Mouse (Mus musculus) lung, embryonic 15.5 days (tissue): Measurements from ENCODE around the gene Grtp1. TPM values are rescaled to one million over a fixed set of nuclear protein-coding genes. Genes with fewer than 3 reads are reported as not detected.

Source experiments
- ATAC-seq: fragments of 200-750 bp; cut with Nextera tagmentation; 2 replicates; pipeline ENCODE4 v1.8.0; 2017; ENCODE audit warnings: moderate number of reproducible peaks, borderline replicate concordance; ENCODE audit not compliant: low FRiP score, low TSS enrichment; ENCODE audit errors: extremely low read depth
- H3K27ac ChIP-seq: fragments of 300-500 bp; sonication (generic); 2 replicates; pipeline ENCODE4 v1.5.1; 2015; ENCODE audit warnings: moderate library complexity, mild to moderate bottlenecking, inconsistent platforms
- H3K27me3 ChIP-seq: fragments of 300-500 bp; sonication (generic); 2 replicates; pipeline ENCODE4 v1.6.1; 2015; ENCODE audit warnings: inconsistent platforms
- H3K36me3 ChIP-seq: fragments of 300-500 bp; sonication (generic); 2 replicates; pipeline ENCODE4 v1.6.1; 2015; ENCODE audit warnings: inconsistent platforms
- H3K4me1 ChIP-seq: fragments of 300-500 bp; sonication (generic); 2 replicates; pipeline ENCODE4 v1.6.1; 2015; ENCODE audit warnings: inconsistent platforms
- H3K4me2 ChIP-seq: fragments of 300-500 bp; sonication (generic); 2 replicates; pipeline ENCODE4 v1.6.1; 2015; ENCODE audit warnings: inconsistent platforms, mild to moderate bottlenecking, moderate library complexity
- H3K4me3 ChIP-seq: fragments of 300-500 bp; sonication (generic); 2 replicates; pipeline ENCODE4 v1.5.1; 2015; ENCODE audit warnings: mild to moderate bottlenecking, inconsistent platforms
- H3K9ac ChIP-seq: fragments of 300-500 bp; sonication (generic); 2 replicates; pipeline ENCODE4 v1.6.1; 2015; ENCODE audit warnings: inconsistent platforms
- H3K9me3 ChIP-seq: fragments of 300-500 bp; sonication (generic); 2 replicates; pipeline ENCODE4 v1.6.1; 2016; ENCODE audit warnings: inconsistent platforms
- WGBS: fragments of 180-500 bp; shearing (Covaris S2); methylation state at CpG from one replicate; pipeline ENCODE4 v1.1.7; 2015; 5-methylcytosine and 5-hydroxymethylcytosine counted together
- polyA plus RNA-seq: library from polyadenylated mRNA; unstranded; fragments of >200 nt; fragmentation: Nextera tagmentation; extraction: Ambion mirVana; gene quantifications from 2 replicates; pipeline ENCODE4 v1.2.1, GENCODE M21; 2015

Gene Grtp1
- polyA plus RNA-seq, 1 experiment from 2014 or later: 6.6 TPM

- H3K27ac ChIP-seq: no peak overlapping the region
- peaks cover 44% of the 10 kb centered on the region for H3K27me3 ChIP-seq
- H3K4me2 ChIP-seq: no peak overlapping the region
- WGBS: 61% methylated on average over 1 of the region's 1 CpGs
- peaks cover 9% of the 10 kb centered on the region; the same call in 1 of the 2 replicates for H3K4me1 ChIP-seq
- no peak overlapping the region for H3K9ac ChIP-seq
- ATAC-seq: no peak
- H3K36me3 ChIP-seq: no peaks in the 10 kb centered on the region
- H3K9me3 ChIP-seq: no peaks in the 10 kb centered on the region
- H3K4me3 ChIP-seq: no peak overlapping the region
Observed at GRCm38 (mm10) chr8:13203472-13203871, 3.1 kb upstream of the Grtp1 start.

DNA sequence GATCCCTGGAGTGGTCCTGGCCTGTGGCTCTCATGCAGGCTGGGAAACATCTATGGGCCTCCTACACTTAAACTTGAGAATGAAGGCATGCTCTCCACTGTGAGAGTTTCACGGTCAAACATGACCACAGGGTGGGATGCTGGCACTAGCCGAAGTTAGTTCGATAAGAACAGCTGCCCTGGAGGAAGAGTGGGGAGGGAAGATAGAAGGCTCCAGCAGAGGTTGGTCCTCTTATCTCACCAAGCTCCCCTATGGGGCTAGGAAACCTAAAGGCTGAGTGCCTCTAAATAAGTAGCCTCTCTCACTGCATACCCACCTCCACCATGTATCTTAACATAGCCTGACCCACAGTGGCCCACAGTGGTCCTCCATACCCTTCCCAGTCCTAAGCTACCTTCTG is 2.4 kb upstream of the Grtp1 start:
- Histone ChIP-seq H3K4me2 (no peak overlapping the region), H3K27ac (no peak overlapping the region), H3K36me3 (no peaks in the 10 kb centered on the region), H3K9ac (no peak overlapping the region), H3K4me1 (peaks cover 9% of the 10 kb centered on the region; the same call in 1 of the 2 replicates), H3K27me3 (peaks cover 44% of the 10 kb centered on the region), H3K4me3 (no peak overlapping the region), H3K9me3 (no peaks in the 10 kb centered on the region)
- ATAC-seq: no peak
- WGBS: 74% methylated on average over 3 of the region's 3 CpGs

DNA sequence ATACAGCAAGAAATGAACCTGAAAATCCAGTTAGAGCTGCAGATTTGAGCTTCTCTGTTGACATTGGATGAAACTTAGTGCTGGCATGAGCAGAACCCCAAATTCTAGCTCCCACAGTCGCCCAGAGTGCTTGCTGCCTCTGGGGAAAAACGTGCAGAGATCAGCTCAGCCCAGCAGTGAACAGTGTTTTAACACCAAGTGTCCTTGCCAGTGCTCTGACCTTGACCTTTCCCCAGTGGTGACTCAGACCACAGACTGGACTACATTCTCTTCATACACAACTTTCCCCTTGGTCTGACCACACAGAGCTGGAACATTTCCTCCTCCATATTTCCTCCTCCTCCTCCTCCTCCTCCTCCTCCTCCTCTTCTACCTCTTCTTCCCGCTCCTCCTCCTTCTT is 1.6 kb upstream of the Grtp1 start:
- no peak overlapping the region for H3K27ac ChIP-seq
- H3K4me3 ChIP-seq: no peak overlapping the region
- no peak overlapping the region for H3K4me2 ChIP-seq

DNA sequence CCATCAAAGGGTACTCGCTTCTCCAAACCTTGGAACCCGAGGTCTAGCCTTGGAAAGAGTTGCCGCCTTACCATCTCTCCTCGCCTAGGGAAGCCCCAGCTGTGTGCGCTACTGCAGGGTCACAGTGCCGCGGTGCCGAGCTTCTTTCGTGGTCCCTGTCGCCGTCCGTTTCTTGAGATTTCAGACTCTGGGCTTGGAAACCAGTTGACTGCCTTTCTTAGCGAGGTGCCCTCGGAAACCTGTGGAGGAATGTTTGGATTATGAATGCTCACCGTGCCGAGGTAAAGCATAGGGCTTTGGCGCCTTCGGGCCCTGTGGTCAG is 554 bp upstream of the Grtp1 start:
- Histone ChIP-seq H3K36me3 (no peaks in the 10 kb centered on the region), H3K4me1 (peaks cover 9% of the 10 kb centered on the region; the same call in 1 of the 2 replicates), H3K27ac (no peak overlapping the region), H3K9ac (0 out of 2 replicates have a peak overlapping the region, but pooled peaks have one; percentile 68), H3K27me3 (peaks cover 44% of the 10 kb centered on the region), H3K4me2 (peak overlapping the region; percentile 98), H3K4me3 (peak overlapping the region; percentile 78), H3K9me3 (no peaks in the 10 kb centered on the region)
- ATAC-seq: no peak
- WGBS: 2% methylated on average over 18 of the region's 18 CpGs

More for the DNA sequence above, 1.6 kb upstream of the Grtp1 start:
- Histone ChIP-seq H3K27me3 (peaks cover 44% of the 10 kb centered on the region), H3K36me3 (no peaks in the 10 kb centered on the region), H3K9me3 (no peaks in the 10 kb centered on the region), H3K9ac (no peak overlapping the region), H3K4me1 (peaks cover 9% of the 10 kb centered on the region; the same call in 1 of the 2 replicates)
- no peak for ATAC-seq
- 45% methylated on average over 3 of the region's 3 CpGs for WGBS

- Histone ChIP-seq H3K9ac (peak overlapping the region; percentile 68; the same call in 1 of the 2 replicates), H3K36me3 (no peaks in the 10 kb centered on the region), H3K4me3 (peak overlapping the region; percentile 78), H3K9me3 (no peaks in the 10 kb centered on the region), H3K27me3 (peaks cover 44% of the 10 kb centered on the region), H3K4me2 (peak overlapping the region; percentile 98), H3K27ac (no peak overlapping the region), H3K4me1 (peaks cover 3% of the 10 kb centered on the region; the same call in 1 of the 2 replicates)
- 24% methylated on average over 14 of the region's 14 CpGs for WGBS
- no peak for ATAC-seq
Observed at GRCm38 (mm10) chr8:13199385-13200061, 897 bp downstream of the Grtp1 start.

DNA sequence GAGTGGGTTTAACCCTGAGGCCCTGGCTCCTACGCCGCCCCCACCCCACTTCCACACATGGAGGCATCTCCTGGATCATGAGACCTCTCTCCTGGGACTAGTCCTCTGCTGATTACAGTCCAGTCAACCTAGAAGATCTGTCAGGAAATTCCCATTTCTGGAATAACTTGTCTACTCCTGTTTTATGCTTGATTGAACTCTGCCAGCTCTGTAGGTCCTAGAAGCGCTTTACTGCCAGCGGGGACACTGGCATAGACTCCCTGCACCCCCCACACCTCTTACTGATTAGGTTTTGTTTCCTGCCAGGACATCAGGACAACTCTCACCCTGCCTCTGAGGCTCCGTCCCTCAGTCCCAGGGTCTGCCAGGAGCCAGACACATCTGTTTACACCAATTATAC is 2.9 kb downstream of the Grtp1 start:
- no peak overlapping the region for H3K9ac ChIP-seq
- H3K4me2 ChIP-seq: no peak overlapping the region
- WGBS: 79% methylated on average over 5 of the region's 5 CpGs
- H3K4me1 ChIP-seq: no peaks in the 10 kb centered on the region; the same call in 1 of the 2 replicates
- H3K9me3 ChIP-seq: no peaks in the 10 kb centered on the region
- no peak overlapping the region for H3K4me3 ChIP-seq
- H3K27ac ChIP-seq: no peak overlapping the region
- peaks cover 37% of the 10 kb centered on the region for H3K27me3 ChIP-seq
- ATAC-seq: no peak
- H3K36me3 ChIP-seq: no peaks in the 10 kb centered on the region

- no peak overlapping the region for H3K4me3 ChIP-seq
- no peaks in the 10 kb centered on the region; the same call in 1 of the 2 replicates for H3K4me1 ChIP-seq
- no peaks in the 10 kb centered on the region for H3K36me3 ChIP-seq
- H3K9ac ChIP-seq: no peak overlapping the region
- no peak overlapping the region for H3K27ac ChIP-seq
- H3K4me2 ChIP-seq: no peak overlapping the region
- no peaks in the 10 kb centered on the region for H3K9me3 ChIP-seq
- WGBS: 45% methylated on average over 10 of the region's 10 CpGs
- ATAC-seq: no peak
- H3K27me3 ChIP-seq: peaks cover 10% of the 10 kb centered on the region
Observed at GRCm38 (mm10) chr8:13194818-13195217, 5.6 kb downstream of the Grtp1 start.

- H3K27me3 ChIP-seq: no peaks in the 10 kb centered on the region
- no peak overlapping the region for H3K4me3 ChIP-seq
- WGBS: 77% methylated on average over 8 of the region's 8 CpGs
- H3K4me1 ChIP-seq: no peaks in the 10 kb centered on the region
- no peak overlapping the region for H3K9ac ChIP-seq
- no peak for ATAC-seq
- H3K36me3 ChIP-seq: no peaks in the 10 kb centered on the region
- no peak overlapping the region for H3K4me2 ChIP-seq
- no peaks in the 10 kb centered on the region for H3K9me3 ChIP-seq
- no peak overlapping the region for H3K27ac ChIP-seq
Observed at GRCm38 (mm10) chr8:13190235-13190634, 10.2 kb downstream of the Grtp1 start.

DNA sequence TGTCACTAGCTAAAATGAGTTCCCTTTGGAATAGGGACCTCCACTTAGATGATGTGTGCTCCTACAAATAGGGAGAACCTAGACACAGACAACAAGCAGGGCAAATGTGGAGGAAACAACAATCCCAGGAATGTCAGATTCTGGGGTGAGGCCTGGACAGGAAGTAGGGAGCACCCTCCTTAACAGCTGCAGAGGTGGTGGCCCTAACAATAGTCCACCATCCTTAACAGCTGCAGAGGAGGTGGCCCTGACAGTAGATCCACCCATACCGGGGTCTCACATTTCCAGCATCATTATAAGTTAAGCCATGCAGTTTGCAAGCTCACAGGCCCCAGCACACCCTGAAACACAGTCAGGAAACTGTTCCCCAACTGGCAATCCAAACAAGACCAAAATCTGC is 11.6 kb downstream of the Grtp1 start:
- Histone ChIP-seq H3K36me3 (no peaks in the 10 kb centered on the region), H3K4me1 (no peaks in the 10 kb centered on the region), H3K9me3 (no peaks in the 10 kb centered on the region), H3K9ac (no peak overlapping the region), H3K27ac (no peak overlapping the region), H3K4me3 (no peak overlapping the region), H3K4me2 (no peak overlapping the region), H3K27me3 (no peaks in the 10 kb centered on the region)
- WGBS: 65% methylated on average over 1 of the region's 1 CpGs
- ATAC-seq: no peak

DNA sequence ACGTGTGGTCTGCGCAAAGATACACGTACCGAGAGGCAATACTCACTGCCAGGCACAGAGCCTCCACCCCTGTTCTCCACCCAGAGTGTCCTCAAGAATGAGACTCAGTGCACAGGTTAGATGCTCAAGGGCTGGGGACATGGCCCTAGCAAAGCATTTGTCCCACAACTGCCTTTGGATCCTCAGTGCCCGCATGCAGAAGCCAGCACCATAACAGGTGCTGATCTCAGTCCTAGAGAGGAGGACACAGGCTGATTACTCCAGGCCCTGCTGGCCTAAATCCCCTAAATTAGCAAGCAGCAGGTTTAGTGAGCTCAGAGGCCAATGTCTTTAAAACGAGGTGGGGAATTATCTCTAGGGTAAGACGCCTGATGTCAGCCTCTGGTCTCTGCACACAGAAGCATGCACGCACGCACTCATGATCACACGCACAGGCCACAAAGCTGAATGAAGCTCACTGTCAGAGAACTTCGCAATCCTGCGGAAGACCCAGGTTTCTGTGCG is 12.3 kb downstream of the Grtp1 start:
- no peaks in the 10 kb centered on the region for H3K4me1 ChIP-seq
- 84% methylated on average over 13 of the region's 13 CpGs for WGBS
- H3K27ac ChIP-seq: no peak overlapping the region
- H3K9ac ChIP-seq: no peak overlapping the region
- H3K9me3 ChIP-seq: no peaks in the 10 kb centered on the region
- H3K36me3 ChIP-seq: no peaks in the 10 kb centered on the region
- no peaks in the 10 kb centered on the region for H3K27me3 ChIP-seq
- no peak for ATAC-seq
- no peak overlapping the region for H3K4me3 ChIP-seq
- H3K4me2 ChIP-seq: no peak overlapping the region

GRCm38 (mm10) chr8:13187638-13188037 is 12.8 kb downstream of the Grtp1 start:
- WGBS: 67% methylated on average over 7 of the region's 7 CpGs
- Histone ChIP-seq H3K27ac (no peak overlapping the region), H3K9ac (no peak overlapping the region), H3K4me2 (no peak overlapping the region), H3K36me3 (no peaks in the 10 kb centered on the region), H3K27me3 (no peaks in the 10 kb centered on the region), H3K4me3 (no peak overlapping the region), H3K4me1 (no peaks in the 10 kb centered on the region), H3K9me3 (no peaks in the 10 kb centered on the region)
- no peak for ATAC-seq

DNA sequence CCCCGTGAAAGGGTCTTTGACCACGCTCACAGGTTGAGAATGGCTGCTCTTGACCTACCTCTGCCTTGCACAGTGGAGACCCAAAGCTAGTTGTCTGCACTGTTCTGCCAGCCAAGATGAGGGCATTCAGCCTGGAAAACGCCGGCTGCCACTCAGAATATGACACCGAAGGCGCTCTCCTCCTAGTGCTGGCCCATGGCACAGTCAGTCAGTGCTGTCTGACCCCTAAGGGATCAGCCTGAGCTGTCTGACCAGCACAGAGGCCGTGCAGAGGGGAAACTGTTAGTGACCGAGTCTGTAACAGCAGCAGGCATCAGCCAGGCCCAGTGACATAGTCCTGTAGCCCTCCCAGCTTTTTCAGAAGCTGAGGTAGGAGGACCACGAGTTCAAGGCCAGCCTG is 13.2 kb downstream of the Grtp1 start:
- Histone ChIP-seq H3K36me3 (no peaks in the 10 kb centered on the region), H3K4me2 (no peak overlapping the region), H3K27me3 (no peaks in the 10 kb centered on the region), H3K4me3 (no peak overlapping the region), H3K27ac (no peak overlapping the region), H3K4me1 (no peaks in the 10 kb centered on the region), H3K9ac (no peak overlapping the region), H3K9me3 (no peaks in the 10 kb centered on the region)
- WGBS: 76% methylated on average over 9 of the region's 9 CpGs
- no peak for ATAC-seq
